Comparison of ENCODE assay signal across 8 mouse cellular contexts in the genomic region with DNA sequence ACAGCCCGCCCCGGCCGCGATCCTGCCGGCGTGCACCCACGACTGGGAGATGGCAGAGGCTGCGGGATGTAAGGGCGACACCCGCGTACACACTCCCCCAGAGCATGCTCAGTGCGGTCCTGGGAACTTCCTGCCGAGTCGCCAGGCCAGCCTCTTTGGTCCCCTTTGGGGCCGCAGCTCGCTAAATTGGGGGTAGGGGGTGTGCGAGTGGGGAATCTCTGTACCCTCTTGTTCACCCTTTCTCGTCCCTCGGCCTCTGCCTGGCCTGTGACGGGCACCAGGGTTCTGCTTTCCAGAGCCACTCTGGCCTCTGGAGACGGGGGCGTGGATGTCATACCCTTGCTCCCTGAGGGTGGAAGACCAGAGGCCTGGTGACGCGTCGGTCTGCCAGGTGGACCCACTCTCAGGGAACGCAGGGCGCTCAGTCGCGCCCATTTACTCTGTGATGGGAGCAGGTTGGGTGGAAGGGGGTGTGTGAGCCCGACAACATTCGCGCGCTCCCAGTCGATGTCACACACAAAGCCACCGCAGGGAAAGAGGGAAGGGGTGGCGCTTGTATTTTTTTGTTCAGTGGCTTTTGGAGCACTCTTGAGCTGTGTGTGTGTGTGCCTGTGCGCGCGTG. TPM values are rescaled to one million over a fixed set of nuclear protein-coding genes. Genes with fewer than 3 reads are reported as not detected.
DNase-seq lines count a peak whose midpoint lies in the region; ATAC-seq and TF ChIP-seq lines count a peak whose summit lies in the region.

No protein-coding gene starts in this region.

- peak overlapping the region; percentile 41 for H3ac ChIP-seq in myocyte (ENCODE audit: control insufficient read depth, insufficient read length)

- WGBS in embryonic facial prominence, embryonic 14.5 days: 2% methylated on average over 32 of the region's 39 CpGs
- WGBS in heart, embryonic 11.5 days (ENCODE audit: insufficient replicate concordance): 4% methylated on average over 38 of the region's 39 CpGs
- WGBS in kidney, embryonic 14.5 days: 2% methylated on average over 39 of the region's 39 CpGs
- 3% methylated on average over 39 of the region's 39 CpGs for WGBS in liver, embryonic 13.5 days (ENCODE audit: insufficient replicate concordance)
- 2% methylated on average over 39 of the region's 39 CpGs for WGBS in stomach, embryonic 14.5 days

- H3K9me3 ChIP-seq in embryonic facial prominence, embryonic 14.5 days (ENCODE audit: control insufficient read depth, low read length): no peaks in the 10 kb centered on the region
- H3K9me3 ChIP-seq in heart, embryonic 11.5 days (replicated peaks; ENCODE audit: control insufficient read depth, low read length): no peaks in the 10 kb centered on the region
- H3K9me3 ChIP-seq in kidney, embryonic 14.5 days (ENCODE audit: control insufficient read depth, low read length): no peaks in the 10 kb centered on the region
- H3K9me3 ChIP-seq in liver, embryonic 13.5 days (replicated peaks): no peaks in the 10 kb centered on the region
- H3K9me3 ChIP-seq in stomach, embryonic 14.5 days (ENCODE audit: control insufficient read depth, low read depth, low read length): no peaks in the 10 kb centered on the region

- no peaks in the 10 kb centered on the region for H3K27me3 ChIP-seq in embryonic facial prominence, embryonic 14.5 days (replicated peaks; ENCODE audit: control insufficient read depth, insufficient read depth, low read length)
- H3K27me3 ChIP-seq in heart, embryonic 11.5 days (ENCODE audit: control insufficient read depth, insufficient read depth, low read length): no peaks in the 10 kb centered on the region
- no peaks in the 10 kb centered on the region for H3K27me3 ChIP-seq in kidney, embryonic 14.5 days (ENCODE audit: control insufficient read depth, insufficient read depth, low read length)
- H3K27me3 ChIP-seq in liver, embryonic 13.5 days: 0 out of 2 replicates have a peak, but pooled peaks cover 5% of the 10 kb centered on the region
- no peaks in the 10 kb centered on the region for H3K27me3 ChIP-seq in myocyte (ENCODE audit: control insufficient read depth, insufficient read depth, insufficient read length)
- H3K27me3 ChIP-seq in stomach, embryonic 14.5 days (ENCODE audit: control insufficient read depth, insufficient read depth, low read length): no peaks in the 10 kb centered on the region

- H3K36me3 ChIP-seq in embryonic facial prominence, embryonic 14.5 days (ENCODE audit: control insufficient read depth, insufficient read depth, low read length): no peaks in the 10 kb centered on the region
- no peaks in the 10 kb centered on the region for H3K36me3 ChIP-seq in heart, embryonic 11.5 days (ENCODE audit: control insufficient read depth, insufficient read depth, low read length)
- no peaks in the 10 kb centered on the region for H3K36me3 ChIP-seq in kidney, embryonic 14.5 days (ENCODE audit: control insufficient read depth, insufficient read depth, low read length)
- no peaks in the 10 kb centered on the region for H3K36me3 ChIP-seq in liver, embryonic 13.5 days
- H3K36me3 ChIP-seq in myocyte (ENCODE audit: control insufficient read depth, insufficient read depth): no peaks in the 10 kb centered on the region
- no peaks in the 10 kb centered on the region for H3K36me3 ChIP-seq in stomach, embryonic 14.5 days (ENCODE audit: control insufficient read depth, insufficient read depth, low read length)

- H3K27ac ChIP-seq in embryonic facial prominence, embryonic 14.5 days (replicated peaks; ENCODE audit: low read depth, low read length): peak overlapping the region; percentile 18; the same call in 1 of the 2 replicates
- no peak overlapping the region; the same call in 1 of the 2 replicates for H3K27ac ChIP-seq in heart, embryonic 11.5 days (ENCODE audit: low read depth, low read length)
- H3K27ac ChIP-seq in kidney, embryonic 14.5 days (ENCODE audit: low read depth, low read length): peak overlapping the region; percentile 84; the same call in 1 of the 2 replicates
- H3K27ac ChIP-seq in liver, embryonic 13.5 days: no peak overlapping the region
- H3K27ac ChIP-seq in stomach, embryonic 14.5 days (ENCODE audit: low read length): peak overlapping the region; percentile 91; the same call in 1 of the 2 replicates

- no peaks in the 10 kb centered on the region for H3K79me2 ChIP-seq in myocyte (ENCODE audit: control insufficient read depth, insufficient read depth)

- peak overlapping the region; percentile 95 for H3K4me2 ChIP-seq in embryonic facial prominence, embryonic 14.5 days (ENCODE audit: low read depth, low read length)
- H3K4me2 ChIP-seq in heart, embryonic 11.5 days: peak overlapping the region; percentile 99
- H3K4me2 ChIP-seq in kidney, embryonic 14.5 days (replicated peaks; ENCODE audit: low read depth, low read length): peak overlapping the region; percentile 81
- peak overlapping the region; percentile 97 for H3K4me2 ChIP-seq in liver, embryonic 13.5 days
- H3K4me2 ChIP-seq in myocyte (ENCODE audit: low read depth): peak overlapping the region; percentile 97
- peak overlapping the region; percentile 91 for H3K4me2 ChIP-seq in stomach, embryonic 14.5 days (replicated peaks; ENCODE audit: low read depth, low read length)

- H3K4me3 ChIP-seq in embryonic facial prominence, embryonic 14.5 days (ENCODE audit: low read depth, low read length): peak overlapping the region; percentile 87
- peak overlapping the region; percentile 69 for H3K4me3 ChIP-seq in heart, embryonic 11.5 days (ENCODE audit: low read depth, low read length)
- peak overlapping the region; percentile 86 for H3K4me3 ChIP-seq in kidney, embryonic 14.5 days (ENCODE audit: low read length)
- H3K4me3 ChIP-seq in liver, embryonic 13.5 days (replicated peaks): peak overlapping the region; percentile 75
- peak overlapping the region; percentile 75 for H3K4me3 ChIP-seq in myocyte
- peak overlapping the region; percentile 77 for H3K4me3 ChIP-seq in stomach, embryonic 14.5 days (ENCODE audit: low read depth, low read length)

- TF ChIP-seq POLR2A in myocyte (IDR thresholded peaks at IDR 0.05; ENCODE audit: insufficient read length, low read depth): peak; percentile 50

- peaks cover 12% of the 10 kb centered on the region for H3K4me1 ChIP-seq in embryonic facial prominence, embryonic 14.5 days (ENCODE audit: control insufficient read depth, insufficient read depth, low read length)
- peaks cover 7% of the 10 kb centered on the region; the same call in 1 of the 2 replicates for H3K4me1 ChIP-seq in heart, embryonic 11.5 days (ENCODE audit: control insufficient read depth, insufficient read depth, low read length)
- 0 out of 2 replicates have a peak, but pooled peaks cover 14% of the 10 kb centered on the region for H3K4me1 ChIP-seq in kidney, embryonic 14.5 days (ENCODE audit: control insufficient read depth, insufficient read depth, low read length)
- H3K4me1 ChIP-seq in liver, embryonic 13.5 days (replicated peaks): peaks cover 28% of the 10 kb centered on the region
- peaks cover 4% of the 10 kb centered on the region; the same call in 1 of the 2 replicates for H3K4me1 ChIP-seq in stomach, embryonic 14.5 days (ENCODE audit: control insufficient read depth, insufficient read depth, low read length)

- peak; percentile 62 for DNase-seq in 416B (ENCODE audit: low read depth)
- peak; percentile 59 for DNase-seq in adrenal gland, postnatal 10 days
- peak; percentile 33 for DNase-seq in embryonic facial prominence, embryonic 14.5 days (ENCODE audit: low spot score)
- DNase-seq in liver, embryonic 13.5 days: peak; percentile 9

- H3K9ac ChIP-seq in embryonic facial prominence, embryonic 14.5 days (ENCODE audit: low read depth, low read length): peak overlapping the region; percentile 79
- H3K9ac ChIP-seq in heart, embryonic 11.5 days (ENCODE audit: low read depth, low read length): peak overlapping the region; percentile 79
- H3K9ac ChIP-seq in kidney, embryonic 14.5 days (ENCODE audit: low read depth, low read length): peak overlapping the region; percentile 78
- peak overlapping the region; percentile 78 for H3K9ac ChIP-seq in liver, embryonic 13.5 days
- H3K9ac ChIP-seq in stomach, embryonic 14.5 days (replicated peaks; ENCODE audit: low read depth, low read length): peak overlapping the region; percentile 65

- ATAC-seq in embryonic facial prominence, embryonic 14.5 days (ENCODE audit: low read depth): 0 out of 2 replicates have a peak, but pooled peaks have one; percentile 10
- ATAC-seq in heart, embryonic 11.5 days (replicated peaks; ENCODE audit: insufficient number of reproducible peaks, low FRiP score, low TSS enrichment): no peak; the same call in 1 of the 2 replicates
- peak; percentile 45; the same call in 1 of the 2 replicates for ATAC-seq in kidney, embryonic 14.5 days (ENCODE audit: low FRiP score, low TSS enrichment)
- no peak for ATAC-seq in liver, embryonic 13.5 days (ENCODE audit: low read depth)
- ATAC-seq in stomach, embryonic 14.5 days (ENCODE audit: insufficient number of reproducible peaks, insufficient read depth, low FRiP score, low read depth): peak; percentile 25; the same call in 1 of the 2 replicates

TF ChIP-seq in myocyte, 11 proteins besides CTCF, POLR2A, EP300 and RAD21:
- TF ChIP-seq TCF12 (IDR thresholded peaks at IDR 0.05; ENCODE audit: insufficient read depth, poor library complexity, severe bottlenecking) (no peak), USF1 (IDR thresholded peaks at IDR 0.05; ENCODE audit: low read depth) (no peak), E2F4 (IDR thresholded peaks at IDR 0.05; ENCODE audit: insufficient read depth) (no peak), SRF (IDR thresholded peaks at IDR 0.05; ENCODE audit: control insufficient read depth, insufficient read length, low read depth) (no peak), MYOG (IDR thresholded peaks at IDR 0.05; ENCODE audit: control insufficient read depth in 1 of 3, insufficient read depth in 1 of 3, insufficient read length in 2 of 3, low read depth in 2 of 3) (no peak), POLR2AphosphoS2 (IDR thresholded peaks at IDR 0.05; ENCODE audit: insufficient read length, low read depth) (no peak), REST (IDR thresholded peaks at IDR 0.05; ENCODE audit: insufficient read depth, insufficient read length) (no peak), CEBPB (IDR thresholded peaks at IDR 0.05; ENCODE audit: insufficient read depth, poor library complexity, severe bottlenecking) (no peak), MYOD1 (IDR thresholded peaks at IDR 0.05; ENCODE audit: control insufficient read depth in 1 of 3, insufficient read length in 2 of 3, low read depth in 2 of 3) (no peak), TCF3 (IDR thresholded peaks at IDR 0.05; ENCODE audit: insufficient read length, low read depth) (no peak)

RNA-seq across cellular contexts. Expression of a gene that starts 1.3 kb away (rescaled TPM):
- 10 to 100 TPM; 12.4 to 14.3 TPM for total RNA-seq in adrenal gland, postnatal 10 days (2021)
- polyA plus RNA-seq in embryonic facial prominence, embryonic 14.5 days (2014; fragmentation: Nextera tagmentation; extraction: Ambion mirVana): 5.1 and 5.8 TPM in 2 replicates
- polyA plus RNA-seq in heart, embryonic 11.5 days (2014; fragmentation: Nextera tagmentation; extraction: Ambion mirVana): 4.2 and 4.9 TPM in 2 replicates
- polyA plus RNA-seq in kidney, embryonic 14.5 days (2014; fragmentation: Nextera tagmentation; extraction: Ambion mirVana): 8.4 and 11.0 TPM in 2 replicates
- polyA plus RNA-seq in liver, embryonic 13.5 days (2015; fragmentation: Nextera tagmentation; extraction: Ambion mirVana): 0.62 and 0.86 TPM in 2 replicates
- 2.2 TPM for polyA plus RNA-seq in myocyte (2012; fragmentation: generic; extraction: Trizol)
- polyA plus RNA-seq in stomach, embryonic 14.5 days (2014; fragmentation: Nextera tagmentation; extraction: Ambion mirVana): 8.9 and 9.5 TPM in 2 replicates

Comparison
In these comparisons a context has a peak if more than half of its experiments do, and no peak if none do; other contexts are left out.
1. DNase-seq: peak in every context shown above with its lines; median percentile 62 in 416B; 59 in adrenal gland, postnatal 10 days; 33 in embryonic facial prominence, embryonic 14.5 days; 9 in liver, embryonic 13.5 days.
2. ATAC-seq: peak in embryonic facial prominence, embryonic 14.5 days (single experiment), kidney, embryonic 14.5 days (single experiment) and stomach, embryonic 14.5 days (single experiment); none in heart, embryonic 11.5 days (single experiment) and liver, embryonic 13.5 days (single experiment).
3. H3K27ac ChIP-seq: peak in embryonic facial prominence, embryonic 14.5 days (single experiment), kidney, embryonic 14.5 days (single experiment) and stomach, embryonic 14.5 days (single experiment); none in heart, embryonic 11.5 days (single experiment) and liver, embryonic 13.5 days (single experiment).
4. Peak in every context shown above with its lines, with median percentiles within 50 percentile points of each other: H3K4me2 ChIP-seq, H3K4me3 ChIP-seq and H3K9ac ChIP-seq.